Mouse (Mus musculus) liver, adult 2 months (tissue): ENCODE data around the gene Six5. TPM values are rescaled to one million over a fixed set of nuclear protein-coding genes. Genes with fewer than 3 reads are reported as not detected.

Experiments used
- DNase-seq: peaks from one replicate; pipeline ENCODE4 v3.0.0-alpha.2; 2011; ENCODE audit warnings: low read depth, low spot score; ENCODE audit errors: extremely low read depth
- H3K27ac ChIP-seq: fragments of 200-500 bp; replicated peaks from 2 replicates; pipeline ENCODE4 v1.5.1; 2012; ENCODE audit warnings: low read depth, mild to moderate bottlenecking, control low read depth, inconsistent platforms, low read length; ENCODE audit not compliant: insufficient read depth
- H3K27me3 ChIP-seq: fragments of 200-500 bp; 2 replicates; pipeline ENCODE4 v1.6.1; 2012; ENCODE audit warnings: mild to moderate bottlenecking, moderate library complexity, low read length, inconsistent platforms; ENCODE audit not compliant: control insufficient read depth, insufficient read depth
- H3K36me3 ChIP-seq: fragments of 200-500 bp; 2 replicates; pipeline ENCODE4 v1.6.1; 2012; ENCODE audit warnings: low read length, inconsistent platforms; ENCODE audit not compliant: control insufficient read depth, insufficient read depth
- H3K4me1 ChIP-seq: fragments of 200-500 bp; 2 replicates; pipeline ENCODE4 v1.6.1; 2011; ENCODE audit warnings: low read length; ENCODE audit not compliant: control insufficient read depth, insufficient read depth
- H3K4me3 ChIP-seq: fragments of 200-500 bp; 2 replicates; pipeline ENCODE4 v1.5.1; 2011; ENCODE audit warnings: low read depth, mild to moderate bottlenecking, control low read depth, low read length, moderate library complexity; ENCODE audit not compliant: insufficient read depth
- H3K79me2 ChIP-seq: fragments of 200-500 bp; 2 replicates; pipeline ENCODE4 v1.6.1; 2012; ENCODE audit warnings: inconsistent platforms, mild to moderate bottlenecking, low read length, moderate library complexity; ENCODE audit not compliant: control insufficient read depth, insufficient read depth
- H3K9ac ChIP-seq: fragments of 200-500 bp; 2 replicates; pipeline ENCODE4 v1.6.1; 2012; ENCODE audit warnings: low read depth, mild to moderate bottlenecking, control low read depth, inconsistent platforms, low read length
- CTCF ChIP-seq: fragments of 200-500 bp; IDR thresholded peaks from 2 replicates; pipeline ENCODE4 v1.5.1; 2011; ENCODE audit warnings: low read depth, low read length, control low read depth
- POLR2A ChIP-seq: fragments of 200-500 bp; IDR thresholded peaks from 2 replicates; pipeline ENCODE4 v1.6.1; 2011; ENCODE audit warnings: low read length, control low read depth; ENCODE audit not compliant: insufficient read depth; ENCODE audit errors: extremely low read depth
- WGBS: fragments of 180-500 bp; shearing (Covaris S2); methylation state at CpG from one replicate; pipeline ENCODE4 v1.1.7; 2018; 5-methylcytosine and 5-hydroxymethylcytosine counted together
- polyA plus RNA-seq: library from polyadenylated mRNA; depleted of rRNA; stranded (reverse); fragments of >200 nt; gene quantifications from 2 replicates; pipeline ENCODE4 v1.2.3, GENCODE M21; 2012
- total RNA-seq: library from RNA; depleted of rRNA; stranded (reverse); fragments of >200 nt; gene quantifications from 2 replicates; pipeline ENCODE4 v1.2.3, GENCODE M21; 2014

The Six5 gene
- total and polyA plus RNA-seq, 2 experiments: 1.8 to 8.7 TPM

- 91% methylated on average over 5 of the region's 5 CpGs for WGBS
- H3K4me1 ChIP-seq: peaks cover 8% of the 10 kb centered on the region
- peaks cover 3% of the 10 kb centered on the region; the same call in 1 of the 2 replicates for H3K79me2 ChIP-seq
- no peak for DNase-seq
- TF ChIP-seq POLR2A (no peak), CTCF (no peak)
- no peaks in the 10 kb centered on the region for H3K27me3 ChIP-seq
- no peak overlapping the region for H3K9ac ChIP-seq
- H3K4me3 ChIP-seq: no peak overlapping the region
- no peak overlapping the region for H3K27ac ChIP-seq
- no peaks in the 10 kb centered on the region for H3K36me3 ChIP-seq
Measured at GRCm38 (mm10) chr7:19096421-19096976, 2.1 kb downstream of the Six5 start.

- no peak for DNase-seq
- peaks cover 3% of the 10 kb centered on the region; the same call in 1 of the 2 replicates for H3K79me2 ChIP-seq
- no peak overlapping the region for H3K4me3 ChIP-seq
- H3K9ac ChIP-seq: no peak overlapping the region
- WGBS: 79% methylated on average over 2 of the region's 2 CpGs
- H3K36me3 ChIP-seq: no peaks in the 10 kb centered on the region
- H3K27ac ChIP-seq: no peak overlapping the region
- no peak for TF ChIP-seq CTCF
- no peak for TF ChIP-seq POLR2A
- peaks cover 8% of the 10 kb centered on the region for H3K4me1 ChIP-seq
- no peaks in the 10 kb centered on the region for H3K27me3 ChIP-seq
Measured at GRCm38 (mm10) chr7:19097217-19097616, 2.8 kb downstream of the Six5 start.

- H3K9ac ChIP-seq: no peak overlapping the region
- TF ChIP-seq CTCF (no peak), POLR2A (no peak)
- DNase-seq: no peak
- peaks cover 7% of the 10 kb centered on the region for H3K4me1 ChIP-seq
- H3K4me3 ChIP-seq: no peak overlapping the region
- peaks cover 2% of the 10 kb centered on the region; the same call in 1 of the 2 replicates for H3K79me2 ChIP-seq
- H3K27me3 ChIP-seq: no peaks in the 10 kb centered on the region
- no peaks in the 10 kb centered on the region for H3K36me3 ChIP-seq
- H3K27ac ChIP-seq: no peak overlapping the region
Measured at GRCm38 (mm10) chr7:19097863-19098262, 3.5 kb downstream of the Six5 start.

- TF ChIP-seq POLR2A (no peak), CTCF (no peak)
- no peak overlapping the region for H3K4me3 ChIP-seq
- no peak overlapping the region for H3K9ac ChIP-seq
- no peaks in the 10 kb centered on the region for H3K36me3 ChIP-seq
- no peak overlapping the region for H3K27ac ChIP-seq
- peaks cover 2% of the 10 kb centered on the region; the same call in 1 of the 2 replicates for H3K4me1 ChIP-seq
- no peaks in the 10 kb centered on the region for H3K27me3 ChIP-seq
- 94% methylated on average over 7 of the region's 7 CpGs for WGBS
- no peak for DNase-seq
- no peaks in the 10 kb centered on the region for H3K79me2 ChIP-seq
Measured at GRCm38 (mm10) chr7:19098811-19099210, 4.4 kb downstream of the Six5 start.

- no peak overlapping the region for H3K9ac ChIP-seq
- H3K27me3 ChIP-seq: no peaks in the 10 kb centered on the region
- H3K4me3 ChIP-seq: no peak overlapping the region
- peak; percentile 65 for DNase-seq
- WGBS: 26% methylated on average over 1 of the region's 1 CpGs
- TF ChIP-seq CTCF (no peak), POLR2A (no peak)
- H3K27ac ChIP-seq: no peak overlapping the region
- H3K79me2 ChIP-seq: no peaks in the 10 kb centered on the region
- peaks cover under 1% of the 10 kb centered on the region; the same call in 1 of the 2 replicates for H3K4me1 ChIP-seq
- no peaks in the 10 kb centered on the region for H3K36me3 ChIP-seq
Measured at GRCm38 (mm10) chr7:19100290-19100689, 5.9 kb downstream of the Six5 start.

- Histone ChIP-seq H3K4me1 (no peaks in the 10 kb centered on the region), H3K27me3 (no peaks in the 10 kb centered on the region), H3K79me2 (no peaks in the 10 kb centered on the region), H3K9ac (no peak overlapping the region), H3K27ac (no peak overlapping the region), H3K4me3 (no peak overlapping the region), H3K36me3 (no peaks in the 10 kb centered on the region)
- no peak for DNase-seq
- TF ChIP-seq CTCF (no peak), POLR2A (no peak)
Measured at GRCm38 (mm10) chr7:19103741-19104140, 9.3 kb downstream of the Six5 start.
